Mouse (Mus musculus) mammary gland, adult 2 months (tissue): ENCODE results near the gene Tfcp2. TPM values are rescaled to one million over a fixed set of nuclear protein-coding genes. Genes with fewer than 3 reads are reported as not detected.

Source experiments
- polyA plus RNA-seq: library from polyadenylated mRNA; depleted of rRNA; stranded (reverse); fragments of >200 nt; gene quantifications from 2 replicates; pipeline ENCODE4 v1.2.3, GENCODE M21; 2012; ENCODE audit warnings: low replicate concordance; rRNA removed

The Tfcp2 gene
- 6.5 and 9.5 TPM in 2 replicates for polyA plus RNA-seq

GRCm38 (mm10) chr15:100551326-100552307 is at the start of gene Tfcp2:
TSS of gene Tfcp2 (minus strand) at chr15:100552008.

GRCm38 (mm10) chr15:100599276-100600046 is 47.7 kb upstream of the Tfcp2 start, which contains the start of gene Pou6f1:
TSS of gene Pou6f1 (minus strand) at chr15:100599984.

GRCm38 (mm10) chr15:100495102-100495501 is 56.7 kb downstream of the Tfcp2 start, which contains the start of gene Csrnp2:
TSS of gene Csrnp2 (minus strand) at chr15:100495488.

GRCm38 (mm10) chr15:100468295-100469188 is 83.3 kb downstream of the Tfcp2 start, which contains the start of gene Letmd1:
TSS of gene Letmd1 (plus strand) at chr15:100469023.

Other genes with a start within 250 kb of the Tfcp2 start
- gene Mettl7a1, start 247.9 kb downstream of the Tfcp2 start, polyA plus RNA-seq = 70.9 and 96.7 TPM in 2 replicates
- gene Mettl7a3, start 217.1 kb downstream of the Tfcp2 start, polyA plus RNA-seq = 0.22 TPM in 1 of 2 replicates, not detected in the other
- gene Methig1, start 198.9 kb downstream of the Tfcp2 start, polyA plus RNA-seq = not detected in 2 replicates
- gene Mettl7a2, start 198.8 kb downstream of the Tfcp2 start, polyA plus RNA-seq = not detected in 2 replicates
- not detected in 2 replicates for gene Higd1c, start 187.5 kb downstream of the Tfcp2 start, polyA plus RNA-seq
- not detected in 2 replicates for gene Gm5475, start 129.9 kb downstream of the Tfcp2 start, polyA plus RNA-seq
- 26.7 and 38.8 TPM in 2 replicates for gene Slc11a2, start 126.9 kb downstream of the Tfcp2 start, polyA plus RNA-seq
- 61.8 and 111 TPM in 2 replicates for gene Letmd1, start 83.0 kb downstream of the Tfcp2 start, polyA plus RNA-seq
- gene Csrnp2, start 56.5 kb downstream of the Tfcp2 start, polyA plus RNA-seq = 3.3 and 3.9 TPM in 2 replicates
- 23.0 and 46.9 TPM in 2 replicates for gene Pou6f1, start 48.0 kb upstream of the Tfcp2 start, polyA plus RNA-seq
- gene Dazap2, start 63.3 kb upstream of the Tfcp2 start, polyA plus RNA-seq = 796 and 920 TPM in 2 replicates
- gene Smagp, start 84.9 kb upstream of the Tfcp2 start, polyA plus RNA-seq = 44.9 and 68.9 TPM in 2 replicates
- 22.7 and 60.2 TPM in 2 replicates for gene Bin2, start 117.5 kb upstream of the Tfcp2 start, polyA plus RNA-seq
- 13.4 and 28.3 TPM in 2 replicates for gene Cela1, start 135.9 kb upstream of the Tfcp2 start, polyA plus RNA-seq
- gene Galnt6, start 177.4 kb upstream of the Tfcp2 start, polyA plus RNA-seq = 5.8 and 12.7 TPM in 2 replicates
- 8.0 and 10.3 TPM in 2 replicates for gene Slc4a8, start 209.7 kb upstream of the Tfcp2 start, polyA plus RNA-seq